Mouse (Mus musculus): ENCODE measurements around the gene Ptgfrn.

The Ptgfrn gene

DNA sequence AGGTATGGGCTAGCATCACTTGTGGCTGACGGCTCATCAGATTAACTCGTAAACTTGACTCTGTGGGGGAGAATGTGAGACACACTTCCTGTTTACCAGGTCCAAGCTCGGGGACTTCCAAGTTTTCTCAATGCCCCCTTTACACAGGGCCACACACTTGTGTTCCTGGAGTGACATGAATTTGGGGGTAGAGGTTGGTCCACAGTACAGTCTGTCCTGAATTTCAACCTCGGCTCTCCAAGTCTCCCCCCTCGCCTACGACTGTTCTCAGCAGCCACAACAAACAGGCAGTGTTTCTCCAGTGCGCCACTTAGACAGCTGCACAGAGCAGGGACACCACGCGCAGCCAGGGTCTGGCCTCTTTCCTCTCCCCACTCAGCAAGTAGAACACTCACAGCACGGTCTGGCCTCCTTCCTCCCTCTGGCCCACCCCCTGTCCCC is 97.9 kb downstream of the Ptgfrn start:
- ATAC-seq (ENCODE audit: insufficient number of reproducible peaks, low FRiP score, low TSS enrichment): 0 out of 2 replicates have a peak, but pooled peaks have one; percentile 13

DNA sequence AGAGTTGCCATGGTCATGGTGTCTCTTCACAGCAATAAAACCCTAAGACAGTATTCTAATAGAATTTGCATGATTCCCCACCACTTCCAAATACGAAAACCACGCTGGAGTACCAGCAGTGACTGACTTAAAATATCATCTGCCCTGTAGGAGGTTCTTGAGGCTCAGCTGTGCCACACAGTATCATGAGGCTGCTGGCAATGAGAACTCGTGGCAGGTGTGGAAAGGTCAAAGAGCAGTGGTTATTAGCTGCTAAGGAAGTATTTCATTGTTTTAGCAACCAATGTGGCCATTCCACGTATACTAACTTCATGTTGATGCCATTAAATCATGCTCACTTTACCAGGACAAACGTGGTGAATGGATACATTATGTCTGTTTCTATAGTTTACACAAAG is 98.9 kb downstream of the Ptgfrn start:
- ATAC-seq (ENCODE audit: insufficient number of reproducible peaks, low FRiP score, low TSS enrichment): no peak

DNA sequence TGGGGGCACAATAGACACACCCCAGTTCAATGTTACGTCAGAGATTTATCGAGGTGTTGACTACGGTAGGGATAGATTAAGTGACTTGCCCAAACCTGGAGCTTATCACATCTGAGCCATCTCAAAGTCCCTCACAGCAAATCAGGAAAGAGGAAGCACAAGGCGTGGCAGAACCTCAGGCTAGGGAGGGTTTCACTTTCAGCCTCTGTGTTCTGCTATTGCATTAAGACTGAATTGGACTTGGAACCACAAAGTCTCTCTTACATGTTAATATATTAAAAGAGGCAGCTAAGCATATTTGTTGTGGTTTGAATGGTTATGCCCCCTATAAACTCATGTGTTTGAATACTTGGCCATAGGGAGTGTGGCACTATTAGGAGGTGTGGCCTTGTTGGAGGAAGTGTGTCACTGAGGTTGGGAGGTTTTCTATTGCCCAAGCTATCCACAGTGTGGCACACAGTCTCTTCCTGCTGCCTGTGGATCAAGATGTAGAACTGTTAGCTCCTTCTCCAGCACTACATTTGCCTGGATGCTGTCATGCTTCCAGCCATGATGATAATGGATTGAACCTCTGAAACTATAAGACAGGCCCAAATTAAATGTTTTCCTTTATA is 99.4 kb downstream of the Ptgfrn start:
- ATAC-seq (ENCODE audit: insufficient number of reproducible peaks, low FRiP score, low TSS enrichment): no peak

DNA sequence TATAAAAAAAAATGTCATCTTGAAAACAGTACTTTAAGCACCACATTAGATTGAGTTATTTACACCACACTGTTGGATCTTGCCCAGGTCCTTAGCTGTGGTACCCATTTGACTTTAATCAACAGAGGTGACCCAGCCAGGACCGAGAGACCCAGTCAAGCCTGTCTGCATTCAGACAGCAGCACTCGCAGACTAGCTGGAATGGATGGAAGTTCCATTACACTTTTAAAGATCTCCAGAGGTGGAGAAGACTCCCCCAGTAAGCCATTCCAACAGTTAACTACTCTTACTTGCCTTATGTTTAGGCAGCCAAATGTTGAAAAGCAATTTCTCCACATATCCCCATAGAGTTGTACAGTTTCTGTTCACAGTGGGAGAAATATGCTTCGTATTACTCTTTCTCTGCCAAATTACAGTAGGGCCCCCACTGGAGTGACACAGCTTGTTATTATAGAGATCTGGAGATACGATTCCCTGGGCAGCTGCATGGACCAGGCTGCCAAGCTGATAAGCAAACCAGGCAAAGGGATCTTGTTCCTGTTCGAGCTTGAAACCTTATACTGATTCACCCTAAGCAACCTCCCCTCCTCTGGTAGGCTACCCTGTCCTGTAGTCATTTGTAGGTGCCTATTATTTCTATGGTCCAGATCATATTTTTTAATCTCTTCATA is 102.8 kb downstream of the Ptgfrn start:
- no peak for ATAC-seq (ENCODE audit: insufficient number of reproducible peaks, low FRiP score, low TSS enrichment)

DNA sequence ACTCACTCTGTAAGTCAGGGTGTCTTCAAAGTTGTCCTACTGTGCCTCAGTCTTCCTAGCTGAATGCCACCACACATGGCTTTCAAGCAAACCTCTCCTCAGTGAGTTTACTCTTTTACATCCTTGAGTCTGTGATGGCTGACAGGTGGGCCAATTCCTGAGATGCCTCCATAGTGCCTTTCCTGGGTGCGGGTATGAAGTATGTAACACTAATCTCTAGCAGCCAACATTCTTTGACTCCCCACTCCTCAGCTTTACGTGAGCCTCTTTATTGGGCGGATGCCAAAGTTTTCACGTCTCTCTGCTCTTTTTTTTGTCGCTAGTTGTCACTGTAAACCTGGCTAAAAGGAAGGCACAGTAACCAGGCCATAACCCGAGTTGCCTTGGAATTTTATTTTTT is 104.7 kb downstream of the Ptgfrn start:
- no peak for ATAC-seq (ENCODE audit: insufficient number of reproducible peaks, low FRiP score, low TSS enrichment)

DNA sequence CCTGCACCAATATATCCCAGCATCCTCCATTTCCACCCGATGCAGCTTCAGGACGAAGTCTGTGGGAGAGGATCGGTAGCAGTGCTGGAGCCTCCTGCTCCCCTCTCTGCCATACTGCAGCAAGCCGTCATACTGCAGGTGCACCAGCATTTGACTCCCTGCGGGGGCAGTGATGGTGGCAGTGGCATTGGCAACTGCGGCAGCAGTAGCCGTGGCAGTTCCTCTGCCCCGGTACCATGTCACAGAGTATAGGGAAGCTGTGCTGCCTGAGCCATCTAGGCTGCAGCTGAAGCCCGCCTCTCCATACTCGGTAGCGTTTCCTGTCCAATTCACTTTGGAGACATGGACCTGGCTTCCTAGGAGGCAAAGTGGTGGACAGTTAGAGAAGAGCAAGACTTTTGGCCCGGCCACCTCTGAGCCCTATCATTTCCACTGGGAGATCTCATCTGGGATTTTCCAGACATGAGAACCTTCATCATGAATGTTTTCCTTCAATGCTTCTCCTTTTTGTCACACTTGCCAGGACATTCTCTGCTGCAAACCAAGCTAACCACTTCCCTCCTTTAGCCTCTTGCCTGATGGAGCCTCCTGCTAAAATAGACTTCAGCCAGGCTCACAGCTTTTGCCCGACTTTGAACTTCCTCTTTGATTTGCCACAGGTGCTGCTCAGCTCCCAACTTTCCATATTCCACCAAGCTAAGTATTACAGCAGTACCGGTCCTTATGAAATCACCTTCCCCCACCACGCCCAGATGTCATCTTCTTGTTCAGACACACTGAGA is 106.3 kb downstream of the Ptgfrn start:
- ATAC-seq (ENCODE audit: insufficient number of reproducible peaks, low FRiP score, low TSS enrichment): no peak

DNA sequence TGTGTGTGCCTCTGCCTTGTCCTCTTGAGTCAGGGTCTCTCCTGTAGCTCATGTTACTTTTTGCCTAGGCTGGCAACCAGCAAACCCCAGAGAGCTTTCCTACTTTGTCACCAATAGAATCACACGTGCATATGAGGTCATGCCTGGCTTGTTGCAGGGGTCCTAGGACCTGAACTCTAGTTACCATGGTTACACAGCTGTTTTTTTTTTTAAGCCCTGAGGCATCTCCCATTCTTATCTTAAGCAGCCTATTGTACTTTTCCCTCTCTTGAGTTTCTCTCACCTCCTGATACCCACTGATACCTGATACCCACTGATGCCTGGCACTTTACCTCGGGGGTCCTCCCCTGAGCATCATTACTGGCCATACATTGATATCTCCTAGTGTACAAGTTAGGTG is 110.3 kb downstream of the Ptgfrn start:
- no peak for ATAC-seq (ENCODE audit: insufficient number of reproducible peaks, low FRiP score, low TSS enrichment)

DNA sequence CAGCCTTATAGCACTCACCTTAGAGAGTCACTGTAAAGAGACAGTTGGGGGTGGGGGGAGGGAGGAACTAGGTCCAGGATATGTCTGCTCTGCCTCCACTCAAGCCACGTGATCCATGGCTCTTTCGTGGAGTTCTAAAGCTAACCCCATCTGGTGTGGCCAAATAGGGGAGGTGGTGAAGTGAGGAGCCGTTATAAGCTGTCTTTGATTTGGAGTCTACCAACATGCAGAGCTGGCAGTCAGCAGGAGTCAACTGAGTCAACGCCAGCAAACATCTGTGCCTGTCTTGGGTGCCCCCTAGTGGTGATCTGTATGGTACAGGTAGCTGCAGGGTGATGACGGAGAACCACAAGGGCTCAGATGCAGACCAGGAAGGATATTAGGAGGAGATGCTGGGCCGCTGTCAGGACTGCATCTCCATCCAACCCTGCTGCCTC is 111.2 kb downstream of the Ptgfrn start:
- no peak for ATAC-seq (ENCODE audit: insufficient number of reproducible peaks, low FRiP score, low TSS enrichment)

DNA sequence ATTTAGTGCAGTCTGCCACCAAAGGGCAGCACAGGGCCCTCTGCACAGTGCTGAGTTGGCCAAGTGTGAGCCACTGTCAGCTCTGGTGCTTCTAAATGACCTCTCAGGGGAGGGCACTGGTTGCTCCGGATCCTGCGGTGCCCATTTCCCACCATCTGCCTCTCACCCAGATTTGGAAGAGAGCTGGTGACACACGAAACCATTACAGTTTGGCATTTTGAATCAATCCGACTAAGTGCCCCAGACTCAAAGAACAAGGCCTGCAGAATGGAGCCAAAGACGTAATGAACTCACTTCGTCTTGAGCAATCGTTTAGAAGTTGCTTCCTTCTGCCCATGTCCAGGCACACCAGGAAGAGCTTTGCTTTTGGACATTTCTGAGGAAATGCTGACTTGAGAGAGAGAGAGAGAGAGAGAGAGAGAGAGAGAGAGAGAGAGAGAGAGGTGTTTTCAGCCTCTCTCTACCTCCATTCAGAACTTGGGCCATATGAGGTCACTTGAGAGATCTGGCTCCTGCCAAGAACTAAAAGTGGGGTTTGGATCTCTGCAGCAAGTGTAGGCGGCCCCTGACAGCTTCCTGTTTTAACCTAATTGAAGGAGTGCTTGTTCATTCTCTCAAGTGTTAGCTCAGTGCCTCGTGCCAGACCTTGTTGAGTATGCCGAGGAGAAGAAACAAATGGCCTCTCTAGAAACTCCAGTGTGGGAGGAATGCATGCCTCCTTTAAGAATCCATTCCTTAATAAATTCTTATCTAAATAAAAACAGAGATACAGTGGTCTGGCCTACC is 112.1 kb downstream of the Ptgfrn start:
- ATAC-seq (ENCODE audit: insufficient number of reproducible peaks, low FRiP score, low TSS enrichment): no peak

DNA sequence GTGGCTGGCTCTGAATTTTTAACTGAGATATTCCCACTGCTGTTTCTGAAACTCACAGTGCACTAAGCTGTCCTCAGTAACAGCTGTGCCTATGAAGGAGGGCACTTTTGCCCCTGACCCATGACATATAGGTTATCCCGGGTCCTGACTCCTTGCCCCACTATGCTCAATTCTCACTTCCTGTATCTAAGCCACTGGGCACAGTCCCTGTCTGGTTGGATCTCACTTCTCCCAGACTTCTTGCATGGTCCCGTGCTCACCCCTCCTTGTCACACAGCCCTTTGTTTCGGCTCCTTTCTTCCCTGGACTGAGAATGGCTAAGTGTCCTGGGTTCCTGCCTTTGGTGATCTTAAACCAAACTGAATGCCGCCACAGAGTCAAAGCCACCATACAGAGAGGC is 115.8 kb downstream of the Ptgfrn start:
- no peak for ATAC-seq (ENCODE audit: insufficient number of reproducible peaks, low FRiP score, low TSS enrichment)

DNA sequence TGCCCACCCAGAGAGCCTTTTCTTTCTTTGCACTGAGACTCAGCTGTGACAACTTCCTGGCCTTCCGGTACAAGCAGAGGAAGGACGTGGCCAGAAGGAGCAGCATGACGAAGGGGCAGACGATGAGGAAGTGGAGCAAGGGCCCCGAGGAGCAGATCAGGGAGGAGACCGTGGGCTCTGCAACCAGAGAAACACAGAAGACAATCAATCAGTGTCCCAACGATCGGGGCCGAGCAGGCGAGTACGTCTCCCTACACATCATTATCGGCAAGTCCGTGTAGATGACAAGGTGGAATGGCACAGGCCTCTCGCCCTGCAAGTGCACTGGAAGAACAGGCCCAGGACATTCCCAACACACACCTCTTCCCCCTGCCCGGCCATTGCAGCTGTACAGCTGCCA is 116.4 kb downstream of the Ptgfrn start:
- no peak for ATAC-seq (ENCODE audit: insufficient number of reproducible peaks, low FRiP score, low TSS enrichment)

DNA sequence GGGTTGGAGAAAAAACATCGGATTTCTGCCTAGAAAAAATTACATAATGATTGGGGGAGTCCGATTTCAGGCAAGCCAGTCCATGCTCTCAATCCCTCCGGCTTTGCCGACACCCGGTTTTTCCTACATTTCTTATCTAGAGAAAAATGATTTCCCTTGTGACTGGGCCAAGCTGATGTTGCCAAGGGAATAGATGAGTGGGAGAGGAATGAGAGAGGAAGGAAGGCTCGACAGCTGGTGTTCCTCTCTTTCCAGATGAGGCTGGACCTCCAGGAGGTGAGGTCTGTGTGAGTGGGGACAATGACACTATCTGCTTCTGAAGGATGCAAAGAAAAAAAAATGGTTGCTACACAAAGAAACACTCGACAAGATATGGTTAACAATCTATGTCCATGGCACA is 116.9 kb downstream of the Ptgfrn start:
- no peak for ATAC-seq (ENCODE audit: insufficient number of reproducible peaks, low FRiP score, low TSS enrichment)
